Mouse (Mus musculus): Measurements from ENCODE around the gene Cnot6l.

The Cnot6l gene

GRCm38 (mm10) chr5:96161578-96162398 is 2.2 kb downstream of the Cnot6l start:
- peak; percentile 16 for DNase-seq (ENCODE audit: low read depth, low spot score)

GRCm38 (mm10) chr5:96161263-96161577 is 2.8 kb downstream of the Cnot6l start:
- no peak for DNase-seq (ENCODE audit: low read depth, low spot score)

GRCm38 (mm10) chr5:96160467-96161262 is 3.3 kb downstream of the Cnot6l start:
- DNase-seq (ENCODE audit: low read depth, low spot score), result peak; percentile 40

GRCm38 (mm10) chr5:96142351-96142750 is 21.6 kb downstream of the Cnot6l start:
- DNase-seq (ENCODE audit: low read depth, low spot score), result no peak

- no peak for DNase-seq (ENCODE audit: low read depth, low spot score)
Observed at GRCm38 (mm10) chr5:96130683-96131082, 33.3 kb downstream of the Cnot6l start.

- DNase-seq (ENCODE audit: low read depth, low spot score), result no peak
Observed at GRCm38 (mm10) chr5:96126856-96127255, 37.1 kb downstream of the Cnot6l start.

GRCm38 (mm10) chr5:96114943-96115342 is 49.0 kb downstream of the Cnot6l start:
- no peak for DNase-seq (ENCODE audit: low read depth, low spot score)

GRCm38 (mm10) chr5:96104644-96105043 is 59.3 kb downstream of the Cnot6l start:
- DNase-seq (ENCODE audit: low read depth, low spot score), result no peak

GRCm38 (mm10) chr5:96091468-96091867 is 72.5 kb downstream of the Cnot6l start:
- no peak for DNase-seq (ENCODE audit: low read depth, low spot score)

GRCm38 (mm10) chr5:96085324-96085723 is 78.6 kb downstream of the Cnot6l start:
- DNase-seq (ENCODE audit: low read depth, low spot score), result no peak

GRCm38 (mm10) chr5:96079026-96079425 is 84.9 kb downstream of the Cnot6l start:
- no peak for DNase-seq (ENCODE audit: low read depth, low spot score)

- DNase-seq (ENCODE audit: low read depth, low spot score), result no peak
Observed at GRCm38 (mm10) chr5:96065591-96065990, 98.4 kb downstream of the Cnot6l start.

GRCm38 (mm10) chr5:96042492-96042891 is 121.5 kb downstream of the Cnot6l start:
- no peak for DNase-seq (ENCODE audit: low read depth, low spot score)

- no peak for DNase-seq (ENCODE audit: low read depth, low spot score)
Observed at GRCm38 (mm10) chr5:96041507-96042104, 122.4 kb downstream of the Cnot6l start.

GRCm38 (mm10) chr5:96039188-96039840 is 124.7 kb downstream of the Cnot6l start:
- no peak for DNase-seq (ENCODE audit: low read depth, low spot score)

GRCm38 (mm10) chr5:96037684-96038121 is 126.3 kb downstream of the Cnot6l start:
- DNase-seq (ENCODE audit: low read depth, low spot score), result no peak

GRCm38 (mm10) chr5:96036125-96036672 is 127.8 kb downstream of the Cnot6l start:
- DNase-seq (ENCODE audit: low read depth, low spot score), result no peak

GRCm38 (mm10) chr5:96034101-96034500 is 129.9 kb downstream of the Cnot6l start:
- no peak for DNase-seq (ENCODE audit: low read depth, low spot score)

- DNase-seq (ENCODE audit: low read depth, low spot score), result no peak
Observed at GRCm38 (mm10) chr5:96029821-96030220, 134.2 kb downstream of the Cnot6l start.
